Mouse (Mus musculus) kidney, postnatal 36 days (tissue): ENCODE data around the gene Gkn1.
A peak's percentile ranks its signal among the peaks of the same experiment; 100 is the strongest.

Source experiments
- DNase-seq, 2 experiments: peaks; one replicate each; pipeline ENCODE4 v3.0.0; 2021 to 2022; ENCODE audit warnings: mixed read lengths in 2 of 2

Gene Gkn1

GRCm38 (mm10) chr6:87350829-87351228 lies at the start of gene Gkn1:
Gene Gkn1, minus strand, starts transcription at chr6:87350942.
- DNase-seq: no peak

- no peak for DNase-seq
Measured at GRCm38 (mm10) chr6:87399886-87400566, 49.3 kb upstream of the Gkn1 start.

GRCm38 (mm10) chr6:87399137-87399536 lies 48.4 kb upstream of the Gkn1 start:
- peak; percentile 65 to 91 for DNase-seq

- peak in 1 of 2 experiments; percentile 37 for DNase-seq
Measured at GRCm38 (mm10) chr6:87394783-87395182, 44.0 kb upstream of the Gkn1 start.

GRCm38 (mm10) chr6:87393466-87394205 lies 42.9 kb upstream of the Gkn1 start:
- peak; percentile 45 to 63 for DNase-seq

- DNase-seq: no peak
Measured at GRCm38 (mm10) chr6:87389455-87389989, 38.8 kb upstream of the Gkn1 start.

- DNase-seq: no peak
Measured at GRCm38 (mm10) chr6:87388877-87389276, 38.1 kb upstream of the Gkn1 start, which contains the start of gene Gkn3. Gene Gkn3, minus strand, starts transcription at chr6:87388935.

- DNase-seq: no peak
Measured at GRCm38 (mm10) chr6:87386681-87387080, 35.9 kb upstream of the Gkn1 start.

- peak; percentile 48 to 81 for DNase-seq
Measured at GRCm38 (mm10) chr6:87386203-87386602, 35.5 kb upstream of the Gkn1 start.

- DNase-seq: no peak
Measured at GRCm38 (mm10) chr6:87384761-87385160, 34.0 kb upstream of the Gkn1 start.

GRCm38 (mm10) chr6:87383926-87384691 lies 33.4 kb upstream of the Gkn1 start:
- peak in 1 of 2 experiments; percentile 51 for DNase-seq

- DNase-seq: no peak
Measured at GRCm38 (mm10) chr6:87373057-87373456, 22.3 kb upstream of the Gkn1 start, which contains the start of gene Gkn2. Gene Gkn2, plus strand, starts transcription at chr6:87373357.

GRCm38 (mm10) chr6:87369223-87369622 lies 18.5 kb upstream of the Gkn1 start:
- DNase-seq: no peak

GRCm38 (mm10) chr6:87354441-87354840 lies 3.7 kb upstream of the Gkn1 start:
- no peak for DNase-seq

GRCm38 (mm10) chr6:87335935-87336295 lies 14.8 kb downstream of the Gkn1 start:
- DNase-seq: no peak

- peak; percentile 31 to 67 for DNase-seq
Measured at GRCm38 (mm10) chr6:87335091-87335934, 15.4 kb downstream of the Gkn1 start, which contains the start of gene Antxr1. Gene Antxr1, minus strand, starts transcription at chr6:87335821.

- no peak for DNase-seq
Measured at GRCm38 (mm10) chr6:87334361-87335090, 16.2 kb downstream of the Gkn1 start.

GRCm38 (mm10) chr6:87332380-87332779 lies 18.4 kb downstream of the Gkn1 start:
- DNase-seq: no peak

- DNase-seq: peak; percentile 58 to 74
Measured at GRCm38 (mm10) chr6:87328265-87329173, 22.2 kb downstream of the Gkn1 start.

GRCm38 (mm10) chr6:87326932-87327331 lies 23.8 kb downstream of the Gkn1 start:
- no peak for DNase-seq
